Mouse (Mus musculus) CD4-positive helper T cell, adult 2 months (primary cell): ENCODE data around the gene Alkbh3.

ENCODE experiments used
- DNase-seq: peaks from one replicate; pipeline ENCODE4 v3.0.0-alpha.2; 2012; ENCODE audit warnings: low read depth, missing footprints, low spot score

The Alkbh3 gene

DNA sequence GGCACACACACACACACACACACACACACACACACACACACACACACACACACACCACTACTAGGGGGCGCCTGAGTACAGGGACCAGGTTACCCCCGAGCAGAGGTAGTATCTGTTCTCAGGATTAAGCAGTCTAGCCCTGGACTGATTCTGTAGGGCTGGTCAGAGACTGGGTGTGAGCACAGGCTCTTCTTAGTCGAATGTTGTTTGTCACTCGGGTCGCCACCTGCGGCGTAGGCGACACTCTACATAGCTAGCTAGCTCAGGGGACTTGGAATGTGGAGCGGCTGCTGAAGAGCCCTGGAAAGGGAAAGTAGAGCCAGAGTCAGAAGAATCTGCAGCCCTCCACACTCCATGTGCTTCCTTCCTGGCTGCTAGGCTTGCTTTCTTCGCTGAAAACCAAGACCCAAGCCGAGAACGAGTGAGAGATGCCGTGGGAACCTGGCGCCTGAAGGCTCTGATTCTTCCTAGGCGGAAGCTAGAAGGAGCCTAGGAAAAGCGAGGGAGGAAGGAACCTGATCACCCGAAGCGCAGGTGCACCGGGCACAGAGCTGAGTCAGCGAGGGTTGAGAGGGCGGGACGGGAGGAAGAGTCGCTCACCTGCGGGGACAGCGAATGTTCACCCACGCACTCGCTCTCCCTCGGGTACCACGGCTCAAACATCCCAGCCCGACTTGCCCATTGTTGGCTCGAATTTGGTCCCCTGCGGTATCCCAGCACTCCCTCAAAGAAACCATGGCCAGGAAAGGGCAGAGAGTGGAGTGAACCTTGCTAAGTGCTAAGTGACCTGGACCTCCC is 55.6 kb downstream of the Alkbh3 start:
- no peak for DNase-seq

- no peak for DNase-seq
These were observed 56.9 kb downstream of the Alkbh3 start for GRCm38 (mm10) chr2:93953726-93954125.

DNA sequence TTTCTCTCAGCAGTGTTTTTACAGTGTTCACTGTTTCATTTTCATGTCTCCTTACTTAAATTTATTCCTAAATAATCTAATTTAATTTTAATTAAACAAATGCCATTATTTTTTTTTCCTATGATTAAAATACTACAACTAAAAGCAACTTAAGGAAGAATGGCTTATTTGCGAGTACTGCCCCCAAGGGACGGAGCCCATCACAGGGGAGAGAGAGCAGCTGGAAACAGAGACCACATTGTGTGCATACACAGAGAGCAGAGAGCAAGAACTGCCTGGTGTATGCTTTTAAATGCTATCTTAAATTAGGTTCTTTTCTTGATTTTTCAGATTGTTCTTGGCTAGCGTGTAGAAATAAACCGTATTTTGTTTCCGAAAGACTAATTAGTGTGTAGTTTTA is 63.6 kb downstream of the Alkbh3 start:
- no peak for DNase-seq

GRCm38 (mm10) chr2:93944855-93945254 is 65.8 kb downstream of the Alkbh3 start:
- DNase-seq, result no peak

- DNase-seq, result no peak
These were observed 66.5 kb downstream of the Alkbh3 start for GRCm38 (mm10) chr2:93944099-93944498.

- DNase-seq, result no peak
These were observed 68.9 kb downstream of the Alkbh3 start for GRCm38 (mm10) chr2:93941670-93942069.

GRCm38 (mm10) chr2:93938534-93938933 is 72.1 kb downstream of the Alkbh3 start:
- DNase-seq, result no peak
